Mouse (Mus musculus): Measurements from ENCODE around the gene Gsc2.
"Not testable (repeated sequence)": the region's sequence is repeated elsewhere in the genome, so short reads cannot be mapped to it uniquely, and the experiment has no call there.

Gene Gsc2

DNA sequence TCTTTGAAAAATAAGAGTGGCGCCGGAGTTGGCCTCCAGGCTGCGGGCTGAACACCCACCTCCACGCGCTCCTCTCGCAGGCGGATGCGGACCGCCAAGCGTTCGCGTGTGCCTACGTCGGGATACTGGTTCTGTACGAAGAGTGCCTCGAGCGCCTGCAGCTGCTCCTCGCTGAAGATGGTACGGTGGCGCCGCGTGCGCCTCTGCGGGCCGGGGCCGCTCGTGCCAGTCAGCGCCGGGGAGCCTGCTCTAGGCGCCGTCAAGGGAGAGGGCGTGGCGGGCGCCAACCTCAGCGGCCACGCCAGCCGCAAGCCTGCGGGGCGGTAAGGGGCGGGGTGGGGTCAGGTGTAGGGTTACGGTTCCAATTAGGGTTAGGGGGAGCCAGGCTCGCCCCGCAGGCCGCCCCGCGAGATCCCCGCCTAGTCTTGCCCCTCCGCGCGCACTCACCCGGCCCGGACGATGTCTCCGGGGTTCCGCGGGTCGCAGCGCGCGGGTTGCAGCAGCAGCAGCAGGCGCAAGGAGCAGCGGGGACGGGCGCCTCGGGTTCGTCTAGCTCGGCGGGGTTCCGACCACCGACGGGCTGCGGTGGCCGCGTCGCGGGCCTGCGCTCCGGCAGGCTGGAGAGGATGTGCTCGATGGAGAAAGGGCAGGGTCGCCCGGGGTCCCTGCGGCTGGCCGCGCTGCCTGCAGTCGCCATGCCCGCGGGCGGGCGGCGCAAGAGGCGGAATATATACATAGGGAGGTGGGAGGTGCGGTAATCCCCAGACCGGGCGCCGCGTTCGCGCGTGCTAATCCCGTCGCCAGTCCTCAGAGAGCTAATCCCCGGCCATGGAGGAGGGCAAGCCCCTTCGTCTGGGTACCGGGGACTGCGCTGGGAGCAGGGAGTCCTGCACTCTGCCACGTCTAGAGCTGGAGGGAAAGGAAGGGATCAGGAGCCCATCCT is at the start of gene Gsc2:
Gene Gsc2, minus strand, starts transcription at position 753 of the 943 bp plus-strand sequence.
- no peak for DNase-seq

DNA sequence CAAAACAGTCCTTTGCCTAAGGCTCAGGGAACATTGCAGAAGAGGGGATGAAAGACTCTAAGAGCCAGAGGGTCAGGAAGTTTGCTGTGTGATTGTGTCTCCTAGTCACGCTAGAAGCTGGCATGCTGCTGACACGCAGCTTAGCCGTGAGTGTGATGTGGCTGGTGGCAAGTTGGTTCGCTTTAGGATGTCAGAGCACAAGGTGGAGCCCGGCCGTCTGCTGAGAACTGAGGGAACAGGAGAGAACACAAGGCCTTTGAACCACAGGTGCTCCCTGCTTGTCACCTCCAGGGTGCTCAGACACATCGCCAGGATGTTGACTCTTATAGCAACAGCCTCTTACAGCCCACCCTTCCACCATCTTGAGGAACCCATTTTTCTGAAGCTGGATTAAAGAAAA is 47.2 kb upstream of the Gsc2 start:
- no peak for DNase-seq

DNA sequence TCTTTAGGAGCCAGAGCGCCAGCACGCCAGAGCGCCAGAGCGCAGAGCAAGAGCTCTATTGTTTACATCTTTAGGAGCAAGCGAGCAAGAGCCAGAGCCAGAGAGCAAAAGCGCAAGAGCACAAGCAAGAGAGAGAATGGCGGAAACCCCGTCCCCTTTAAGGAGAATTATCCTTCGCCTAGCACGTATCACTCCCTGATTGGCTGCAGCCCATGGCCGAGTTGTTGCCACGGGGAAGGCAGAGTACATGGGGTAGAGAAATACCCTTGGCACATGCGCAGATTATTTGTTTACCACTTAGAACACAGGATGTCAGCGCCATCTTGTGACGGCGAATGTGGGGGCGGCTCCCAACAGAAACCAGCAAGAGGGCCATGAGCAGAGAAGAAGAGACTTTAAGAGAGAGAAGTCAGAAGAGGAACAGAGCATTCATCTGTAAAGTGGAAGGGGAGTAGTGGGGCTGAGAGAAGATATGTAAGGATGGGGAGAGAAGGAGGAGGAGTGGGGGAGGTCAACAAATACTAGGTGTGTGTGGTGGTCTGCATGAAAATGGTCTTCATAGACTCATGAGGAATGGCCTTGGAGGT is 41.3 kb upstream of the Gsc2 start:
- DNase-seq, result not testable (repeated sequence)

GRCm38 (mm10) chr16:17951618-17952017 is 36.8 kb upstream of the Gsc2 start:
- DNase-seq, result no peak

DNA sequence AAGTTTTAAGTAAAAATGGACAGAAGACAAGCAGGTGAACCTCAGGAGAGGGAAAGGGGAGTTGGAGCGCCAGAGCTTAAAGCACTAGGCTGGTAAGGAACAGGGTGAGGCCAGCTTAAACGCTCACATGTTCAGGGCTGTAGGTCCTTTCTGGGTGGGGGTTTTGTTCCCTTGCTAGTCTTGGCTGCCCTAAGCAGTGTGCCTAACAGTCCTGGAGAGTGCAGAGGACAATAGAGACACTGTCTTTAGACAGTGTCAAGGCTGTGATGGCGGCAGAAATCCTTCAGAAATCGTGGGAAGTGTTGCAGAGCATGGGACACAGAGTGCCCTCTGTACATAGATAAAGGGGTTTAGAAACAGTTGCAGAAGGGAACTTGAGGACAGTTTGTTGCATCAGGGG is 35.2 kb upstream of the Gsc2 start:
- DNase-seq, result no peak

DNA sequence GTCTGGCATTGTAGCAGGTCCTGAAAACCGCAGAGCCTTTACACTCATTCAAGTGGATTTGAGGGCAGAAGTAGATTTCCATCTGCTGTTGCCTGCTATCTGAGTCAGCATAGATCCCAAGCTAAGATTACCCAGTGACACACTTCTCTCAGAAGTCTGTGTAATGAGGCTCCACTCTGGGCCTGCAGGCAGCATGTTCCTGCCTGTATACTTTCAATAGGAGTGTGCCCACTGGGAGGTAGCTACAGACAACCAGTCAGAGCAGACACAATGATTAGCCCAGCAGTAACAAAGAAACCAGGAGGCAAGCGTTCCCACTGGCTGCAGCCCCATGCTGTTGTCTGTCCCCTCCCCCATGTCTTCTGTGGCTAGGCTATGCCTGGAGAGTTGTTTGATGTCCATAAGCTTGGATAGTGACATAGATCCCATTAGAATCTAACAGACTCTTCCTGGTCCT is 34.6 kb upstream of the Gsc2 start:
- DNase-seq, result no peak

GRCm38 (mm10) chr16:17945081-17945831 is 30.4 kb upstream of the Gsc2 start:
- DNase-seq, result no peak

DNA sequence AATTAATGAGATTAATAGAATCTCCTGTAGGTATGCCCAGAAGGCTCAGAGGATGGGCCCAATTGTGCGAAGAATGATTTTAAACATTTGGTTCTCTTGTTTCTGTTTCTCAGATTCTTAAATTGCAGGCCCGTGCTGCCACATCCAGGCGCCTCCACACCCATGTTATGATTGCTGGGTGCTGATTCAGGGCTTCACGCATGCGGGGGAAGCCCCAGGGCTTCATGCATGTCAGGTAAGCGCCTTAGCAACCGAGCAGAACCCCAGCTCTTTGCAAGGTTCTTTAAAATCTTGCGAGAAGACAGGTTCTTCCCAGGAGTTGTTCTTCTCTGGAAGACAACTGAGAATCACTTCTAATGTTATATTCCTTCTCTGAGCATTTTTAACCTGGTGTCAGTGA is 28.6 kb upstream of the Gsc2 start:
- DNase-seq, result no peak

- DNase-seq, result no peak
Observed at GRCm38 (mm10) chr16:17939255-17939751, 24.4 kb upstream of the Gsc2 start.

DNA sequence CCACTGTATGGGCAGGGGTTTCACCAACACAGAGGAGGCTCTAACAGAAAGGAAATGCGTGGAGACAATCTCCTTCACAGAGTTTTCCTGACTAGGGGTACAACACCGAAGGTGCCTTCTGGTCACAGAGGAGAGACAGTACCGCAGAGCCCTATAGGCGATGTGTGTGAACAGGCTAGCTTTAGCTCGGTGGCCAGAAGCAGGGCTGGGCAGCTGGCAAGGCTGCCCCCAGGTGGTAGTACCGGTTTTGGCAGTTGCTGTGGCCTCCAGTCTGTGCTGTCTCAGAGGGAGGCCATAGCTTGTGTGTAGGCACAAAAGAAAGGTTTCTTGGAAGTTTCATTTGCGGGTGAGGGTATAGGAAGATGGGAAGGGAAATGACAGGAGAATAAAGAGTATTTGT is 24.0 kb upstream of the Gsc2 start:
- DNase-seq, result peak; percentile 79

DNA sequence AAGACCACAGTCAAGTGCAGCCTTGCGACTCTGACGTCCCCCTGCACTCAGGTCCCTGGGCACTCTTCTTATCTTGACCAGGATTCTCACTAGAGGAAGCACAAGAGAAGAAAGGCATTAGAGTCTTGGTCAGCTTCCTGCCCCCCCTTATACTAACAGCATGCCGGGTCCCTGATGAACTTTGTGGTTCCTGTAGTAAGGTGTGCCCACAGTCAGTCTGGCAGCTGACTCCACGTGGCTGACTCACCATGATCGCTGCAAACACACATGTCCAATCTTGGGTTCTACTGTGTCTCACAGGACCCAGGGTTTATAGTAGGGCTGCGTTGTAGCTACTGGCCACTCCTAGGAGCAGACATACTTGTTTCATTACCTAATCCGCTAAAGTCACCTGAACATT is 23.3 kb upstream of the Gsc2 start:
- DNase-seq, result no peak

DNA sequence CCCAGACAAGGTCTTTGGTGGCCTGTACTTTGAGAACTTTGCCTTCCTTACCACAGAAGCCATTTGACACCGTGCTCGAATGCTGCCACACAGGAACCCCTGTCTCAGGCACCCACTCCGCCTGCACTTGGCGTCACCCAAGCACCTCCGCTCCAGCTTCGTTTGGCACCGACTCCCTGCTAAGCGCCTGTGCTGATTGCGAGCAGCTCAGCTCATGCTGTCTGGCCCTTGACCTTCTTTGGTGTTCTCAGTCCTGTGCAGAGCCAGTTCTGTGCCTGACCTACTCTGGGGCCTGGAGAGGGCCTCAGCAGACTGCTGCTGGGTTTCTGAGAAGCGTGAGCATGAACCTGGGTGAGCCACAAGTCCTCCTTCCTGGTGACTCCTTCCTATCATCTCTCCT is 21.9 kb upstream of the Gsc2 start:
- no peak for DNase-seq

DNA sequence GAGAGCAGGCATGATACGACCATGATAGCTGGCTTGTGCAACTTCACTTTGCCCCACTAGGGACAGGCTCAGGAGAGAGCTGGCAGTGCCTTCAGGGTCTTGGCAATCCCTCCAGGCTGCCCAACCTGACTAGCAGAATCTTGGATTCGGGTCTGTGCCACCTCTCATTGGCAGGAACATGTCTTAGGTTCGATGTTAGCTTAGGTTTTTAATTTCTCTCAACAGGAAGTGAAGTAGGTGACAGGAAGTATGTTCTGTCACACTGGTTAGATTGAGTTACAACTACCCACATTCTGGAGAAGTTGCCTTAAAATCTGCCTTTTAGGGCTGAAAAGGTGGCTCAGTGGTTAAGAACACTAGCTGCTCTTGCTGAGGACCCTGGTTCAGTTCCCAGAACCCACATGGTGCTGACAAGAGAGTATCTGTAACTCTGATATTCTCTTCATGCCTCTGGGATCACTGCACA is 19.6 kb upstream of the Gsc2 start:
- no peak for DNase-seq

DNA sequence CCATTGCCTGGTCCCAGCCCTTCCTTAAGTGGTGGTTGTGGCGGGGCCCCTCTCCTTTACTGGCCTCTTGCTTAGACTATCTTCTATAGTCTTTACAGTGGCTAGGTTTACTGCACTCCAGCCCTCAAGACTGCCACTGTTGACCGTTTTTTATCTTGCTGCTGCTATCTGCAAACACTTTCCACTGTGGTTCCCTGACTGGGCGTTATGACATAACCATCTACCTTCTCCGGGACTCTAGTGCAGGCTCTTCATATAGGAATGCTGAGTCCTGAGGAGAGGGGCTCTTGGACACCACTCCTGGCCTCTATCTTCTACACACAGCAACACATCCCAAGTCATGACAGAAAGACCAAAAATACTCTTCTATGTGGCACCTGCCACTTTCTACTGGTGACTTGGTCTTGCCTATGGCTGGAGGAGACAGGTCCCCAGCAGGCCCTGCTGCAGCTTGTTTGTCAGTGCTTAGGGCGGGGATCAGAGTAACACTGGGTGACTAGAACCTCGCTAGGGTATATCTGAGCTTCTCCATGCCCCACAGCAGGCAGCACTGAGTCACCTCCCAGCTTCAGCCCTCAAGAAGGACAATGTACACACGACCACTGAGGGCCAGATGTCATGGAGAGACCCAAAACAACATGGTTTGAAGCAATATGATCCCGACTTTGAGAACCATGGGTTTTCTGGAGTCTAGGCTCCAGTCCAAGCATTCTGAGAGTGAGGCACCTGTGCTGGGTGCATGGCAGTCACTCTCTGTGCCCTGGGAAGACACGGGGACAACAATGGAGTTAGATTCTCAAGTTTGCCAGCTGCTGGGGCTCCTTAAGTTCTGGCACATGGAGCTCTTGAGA is 19.0 kb upstream of the Gsc2 start:
- no peak for DNase-seq

DNA sequence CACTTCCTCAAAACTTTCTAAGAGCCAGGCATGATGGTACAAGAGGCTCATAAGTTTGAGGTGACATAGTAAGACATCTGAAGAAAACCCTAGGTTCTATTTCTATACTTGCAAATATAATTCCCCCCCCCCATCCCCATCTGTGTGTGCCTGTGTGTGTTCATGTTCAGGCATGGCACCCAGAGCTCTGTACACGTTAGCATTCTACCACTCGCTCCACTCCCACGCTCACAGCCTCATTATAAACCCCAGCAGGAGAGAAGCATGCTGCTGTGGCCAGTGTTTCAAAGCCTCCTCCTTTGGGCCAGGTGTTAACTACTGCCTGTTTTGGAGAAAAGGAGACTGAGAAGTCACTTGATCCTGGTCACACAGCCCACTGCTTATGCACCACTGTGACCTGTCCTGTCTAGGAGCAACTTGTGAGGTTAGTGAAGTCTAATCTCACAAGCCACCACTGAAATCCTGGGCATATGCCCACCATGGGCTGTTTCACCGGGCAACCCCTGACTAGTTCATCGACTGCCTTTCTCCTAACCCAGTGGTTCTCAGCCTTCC is 17.1 kb upstream of the Gsc2 start:
- DNase-seq, result no peak

DNA sequence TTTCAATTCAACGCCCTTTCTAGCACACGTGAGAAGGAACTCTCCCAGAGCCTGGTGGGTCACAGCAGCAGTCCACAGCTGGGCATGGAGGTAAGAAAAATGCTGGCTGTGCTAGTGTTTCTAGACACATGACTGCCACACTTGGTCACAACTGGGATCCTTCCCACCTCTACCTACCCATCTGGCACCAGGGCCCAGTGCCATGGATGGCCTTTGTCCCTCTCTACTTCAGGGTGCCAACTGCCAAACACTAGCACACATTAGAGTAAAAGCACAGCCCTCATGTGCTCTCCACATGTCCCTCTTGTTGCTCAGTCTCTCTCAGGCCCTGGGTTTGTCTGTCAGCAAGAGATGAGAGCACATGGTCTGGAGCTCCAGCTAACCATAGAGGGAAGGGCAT is 14.8 kb upstream of the Gsc2 start:
- peak; percentile 41 for DNase-seq

DNA sequence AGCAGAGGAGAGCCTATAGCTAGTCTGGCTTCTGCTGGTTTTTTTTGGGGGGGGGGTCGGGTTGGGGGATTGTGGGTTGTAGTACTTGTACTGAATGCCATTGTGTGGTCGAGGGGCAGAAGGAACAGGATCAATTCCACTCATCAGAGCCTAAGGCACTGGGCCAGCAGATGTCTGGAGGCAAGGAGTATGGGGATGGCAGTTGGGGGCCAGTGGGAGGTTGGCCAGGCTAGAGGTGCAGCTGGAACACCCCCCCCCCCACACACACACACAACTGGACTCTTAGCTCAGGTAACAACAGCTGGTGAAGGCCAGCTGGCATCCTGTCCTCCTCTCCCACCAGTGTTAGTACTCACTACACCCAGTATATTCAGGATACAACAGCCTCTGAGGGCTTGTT is 14.4 kb upstream of the Gsc2 start:
- DNase-seq, result peak; percentile 38

DNA sequence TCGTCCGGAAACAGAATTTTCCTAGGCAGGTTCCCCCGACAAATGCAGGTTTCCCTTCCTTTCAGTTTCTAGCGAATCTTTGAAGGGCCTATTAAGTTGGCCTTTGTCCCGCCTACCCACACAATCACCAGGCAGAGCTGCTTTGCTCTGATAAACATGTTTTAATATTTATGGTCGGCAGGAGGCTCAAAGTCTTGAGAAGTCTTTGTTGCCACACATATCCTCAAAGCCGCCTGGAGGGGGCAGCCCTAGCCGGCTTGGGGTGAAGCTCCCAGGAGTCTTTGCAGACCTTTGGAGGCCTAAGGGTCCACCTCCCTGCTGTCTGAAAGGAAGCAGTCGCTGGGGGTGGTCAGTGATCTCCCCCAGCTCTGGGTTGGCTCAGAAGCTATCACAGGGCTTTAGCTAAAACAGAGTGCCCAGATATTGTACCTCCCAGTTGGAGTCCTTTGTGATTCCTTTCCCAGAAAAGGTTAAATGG is 13.8 kb upstream of the Gsc2 start:
- DNase-seq, result peak; percentile 69

GRCm38 (mm10) chr16:17928087-17928580 is 13.3 kb upstream of the Gsc2 start, which contains the start of gene Slc25a1:
Slc25a1 (minus strand) TSS chr16:17928219.
- peak; percentile 73 for DNase-seq

- no peak for DNase-seq
Observed at GRCm38 (mm10) chr16:17927351-17928082, 12.7 kb upstream of the Gsc2 start.

- no peak for DNase-seq
Observed at GRCm38 (mm10) chr16:17922163-17922538, 7.3 kb upstream of the Gsc2 start.

All from cerebellum, adult 9-10 months (tissue).